Mouse (Mus musculus): ENCODE results near the gene Tbx6.

DNA sequence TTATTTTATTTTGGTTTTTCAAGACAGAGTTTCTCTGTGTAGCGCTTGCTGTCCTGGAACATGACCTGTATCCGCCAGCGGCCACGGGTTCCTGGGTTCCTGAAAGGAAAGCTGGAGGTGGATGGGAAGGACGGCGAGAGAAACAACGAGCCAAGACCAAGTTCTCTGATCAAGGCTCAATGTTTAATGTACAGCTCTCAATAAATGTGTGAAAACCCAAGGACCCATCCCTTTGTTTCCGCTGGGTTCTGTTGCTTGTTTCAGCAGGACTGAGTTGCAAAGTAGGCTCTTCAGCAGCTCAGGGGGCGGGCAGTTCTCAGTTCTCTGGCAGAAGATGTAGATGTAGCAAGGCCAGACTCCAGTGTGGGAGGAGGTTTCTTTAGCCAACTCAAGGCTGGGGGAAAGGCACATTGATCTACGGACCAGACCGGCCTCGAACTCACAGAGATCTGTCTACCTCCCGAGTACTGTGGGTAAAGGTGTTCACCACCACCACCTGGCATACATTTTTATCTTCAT is 39.3 kb upstream of the Tbx6 start:
- no peak for TF ChIP-seq CTCF (IDR thresholded peaks at IDR 0.05; ENCODE audit: low read depth)
- TF ChIP-seq EP300 (optimal IDR thresholded peaks at IDR 0.05) = no peak
